Mouse (Mus musculus): ENCODE data around the gene Clybl. TPM values are rescaled to one million over a fixed set of nuclear protein-coding genes. Genes with fewer than 3 reads are reported as not detected.

Gene Clybl
- polyA plus RNA-seq, 1 experiment from 2014 or later, result 28.6 TPM

DNA sequence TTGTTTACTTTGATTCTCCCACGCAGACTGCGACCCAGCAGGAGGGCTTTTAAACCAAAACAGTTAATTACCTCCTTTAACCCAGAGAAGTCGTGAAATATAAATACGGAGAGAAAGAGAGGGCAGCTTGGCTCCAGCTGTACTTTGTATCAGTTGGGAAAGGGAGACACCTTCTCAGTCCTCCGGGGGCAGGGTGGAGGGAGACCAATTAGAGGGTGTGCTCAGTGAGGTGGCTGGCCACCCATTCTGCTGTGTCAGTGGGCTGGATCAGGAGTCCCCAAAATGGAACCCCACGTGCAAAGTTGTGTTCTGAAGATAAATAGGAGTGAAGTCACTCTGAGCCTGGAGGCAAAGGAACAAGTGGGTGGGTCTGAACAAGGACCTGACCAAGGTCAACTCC is 181.7 kb downstream of the Clybl start:
- H3K4me1 ChIP-seq (replicated peaks), result peaks cover 11% of the 10 kb centered on the region
- WGBS, result 30% methylated on average over 6 of the region's 6 CpGs
- H3K4me3 ChIP-seq, result no peak overlapping the region
- H3K27ac ChIP-seq, result no peak overlapping the region
- H3K27me3 ChIP-seq (ENCODE audit: insufficient read depth, poor library complexity, severe bottlenecking), result peaks cover 4% of the 10 kb centered on the region
- no peaks in the 10 kb centered on the region for H3K36me3 ChIP-seq
- H3K9me3 ChIP-seq, result no peaks in the 10 kb centered on the region
- DNase-seq (ENCODE audit: low spot score), result no peak

DNA sequence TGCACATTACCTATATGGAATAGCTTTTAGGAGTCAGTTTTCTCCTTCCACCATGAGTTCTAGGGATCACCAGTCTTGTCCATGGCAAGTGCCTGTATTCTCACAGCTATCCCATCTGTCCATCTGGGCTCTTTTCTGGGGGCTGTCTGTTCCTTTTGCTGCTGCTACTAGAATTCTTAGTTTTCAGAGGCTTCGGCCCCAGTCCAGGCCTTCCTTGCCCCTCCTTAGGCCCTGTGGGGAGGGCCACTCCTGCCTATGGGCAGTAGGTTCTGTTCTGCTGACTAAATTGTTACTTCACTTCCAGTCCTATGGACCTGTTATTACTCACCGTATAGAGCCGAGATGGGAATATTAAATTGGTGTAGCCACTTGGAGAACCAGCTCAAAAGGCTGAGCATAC is 182.5 kb downstream of the Clybl start:
- 94% methylated on average over 3 of the region's 3 CpGs for WGBS

DNA sequence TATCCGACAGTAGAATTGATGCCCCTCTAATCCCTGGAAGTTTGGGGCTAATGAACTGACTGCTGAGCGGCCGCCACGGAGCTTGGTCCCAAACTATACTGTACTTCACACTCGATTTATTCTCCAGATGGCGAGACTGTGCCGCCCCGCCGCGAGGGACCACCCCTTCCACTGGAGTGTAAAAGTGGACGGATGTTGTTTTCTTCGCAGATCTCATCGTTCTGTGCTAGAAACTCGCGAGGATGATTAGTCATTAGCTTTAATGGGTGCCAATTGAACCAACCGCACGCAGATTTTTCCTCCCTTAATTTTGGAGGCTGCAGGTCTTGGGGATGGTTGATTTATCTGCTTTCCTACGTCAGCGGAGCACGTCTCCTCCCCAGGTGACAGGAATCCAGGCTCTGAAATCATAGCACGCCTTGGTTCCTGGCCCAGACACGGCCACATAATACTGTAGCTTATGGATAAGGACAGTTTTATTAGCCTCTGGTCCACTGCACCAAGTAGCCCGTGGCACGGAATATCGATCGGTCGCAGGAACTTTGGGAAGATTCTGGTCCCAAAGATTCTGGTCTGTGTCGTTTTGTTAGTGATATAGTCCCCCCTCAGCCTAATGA is 185.9 kb downstream of the Clybl start:
- Histone ChIP-seq H3K27ac (no peak overlapping the region), H3K9me3 (no peaks in the 10 kb centered on the region), H3K4me3 (no peak overlapping the region), H3K4me1 (replicated peaks) (peaks cover 33% of the 10 kb centered on the region), H3K36me3 (no peaks in the 10 kb centered on the region), H3K27me3 (ENCODE audit: insufficient read depth, poor library complexity, severe bottlenecking) (peaks cover 46% of the 10 kb centered on the region)
- WGBS, result 84% methylated on average over 28 of the region's 28 CpGs
- no peak for DNase-seq (ENCODE audit: low spot score)

More for the DNA sequence above, 182.5 kb downstream of the Clybl start:
- no peaks in the 10 kb centered on the region for H3K36me3 ChIP-seq
- H3K27ac ChIP-seq, result no peak overlapping the region
- no peaks in the 10 kb centered on the region for H3K9me3 ChIP-seq
- H3K4me1 ChIP-seq (replicated peaks), result peaks cover 15% of the 10 kb centered on the region
- H3K27me3 ChIP-seq (ENCODE audit: insufficient read depth, poor library complexity, severe bottlenecking), result peaks cover 12% of the 10 kb centered on the region
- no peak overlapping the region for H3K4me3 ChIP-seq
- DNase-seq (ENCODE audit: low spot score), result no peak

DNA sequence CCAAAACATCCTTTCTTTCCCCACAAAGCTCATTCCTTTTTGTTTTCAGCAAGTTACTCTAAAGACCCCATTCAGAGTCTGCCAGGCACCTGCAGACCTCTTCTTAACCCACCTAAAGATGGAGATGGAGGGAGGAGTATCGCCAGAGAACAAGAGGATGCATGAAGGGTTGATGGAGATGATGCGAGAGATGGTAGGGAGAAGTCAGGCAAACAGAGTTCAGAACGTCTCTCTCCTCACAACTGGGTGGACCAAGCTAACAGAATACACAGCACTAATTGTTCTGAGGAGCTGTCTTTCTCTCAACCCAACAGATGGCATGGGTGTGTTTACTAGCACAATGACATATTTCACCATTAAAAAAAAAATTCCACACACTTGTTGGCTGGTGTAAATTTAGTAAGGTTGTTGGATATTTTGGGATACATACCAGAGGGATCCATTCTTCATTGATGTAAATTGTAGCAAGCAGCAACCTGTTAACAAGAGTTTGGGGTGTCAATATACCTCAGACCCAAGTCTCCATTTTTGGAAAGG is 186.4 kb downstream of the Clybl start:
- WGBS, result 80% methylated on average over 3 of the region's 3 CpGs
- no peaks in the 10 kb centered on the region for H3K9me3 ChIP-seq

DNA sequence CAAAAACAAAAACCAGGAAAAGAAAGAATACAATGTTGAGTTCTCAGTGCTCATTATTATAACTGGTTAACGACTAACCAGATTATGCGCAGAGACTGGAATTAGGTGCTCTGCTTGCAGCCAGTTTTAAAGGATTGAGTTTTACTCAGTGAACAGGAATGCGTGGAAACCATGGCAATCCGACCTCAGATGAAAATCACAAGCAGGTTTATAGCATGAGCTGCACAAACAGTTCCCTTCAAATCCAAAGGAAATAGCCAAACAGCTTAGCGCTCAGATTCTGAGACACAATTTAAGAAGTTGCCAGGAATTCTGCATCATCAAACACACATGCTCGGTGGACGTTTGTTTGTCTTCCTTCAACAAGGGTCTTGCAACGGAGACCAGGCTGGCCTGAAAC is 187.0 kb downstream of the Clybl start:
- H3K27me3 ChIP-seq (ENCODE audit: insufficient read depth, poor library complexity, severe bottlenecking), result peaks cover 54% of the 10 kb centered on the region
- no peaks in the 10 kb centered on the region for H3K9me3 ChIP-seq
- peaks cover 40% of the 10 kb centered on the region for H3K4me1 ChIP-seq (replicated peaks)
- no peak overlapping the region for H3K27ac ChIP-seq
- 87% methylated on average over 8 of the region's 8 CpGs for WGBS
- no peak for DNase-seq (ENCODE audit: low spot score)
- H3K4me3 ChIP-seq, result no peak overlapping the region
- no peaks in the 10 kb centered on the region for H3K36me3 ChIP-seq

More for the DNA sequence above, 186.4 kb downstream of the Clybl start:
- Histone ChIP-seq H3K4me3 (no peak overlapping the region), H3K27ac (no peak overlapping the region), H3K36me3 (no peaks in the 10 kb centered on the region), H3K27me3 (ENCODE audit: insufficient read depth, poor library complexity, severe bottlenecking) (peaks cover 50% of the 10 kb centered on the region), H3K4me1 (replicated peaks) (peaks cover 36% of the 10 kb centered on the region)
- DNase-seq (ENCODE audit: low spot score), result no peak

DNA sequence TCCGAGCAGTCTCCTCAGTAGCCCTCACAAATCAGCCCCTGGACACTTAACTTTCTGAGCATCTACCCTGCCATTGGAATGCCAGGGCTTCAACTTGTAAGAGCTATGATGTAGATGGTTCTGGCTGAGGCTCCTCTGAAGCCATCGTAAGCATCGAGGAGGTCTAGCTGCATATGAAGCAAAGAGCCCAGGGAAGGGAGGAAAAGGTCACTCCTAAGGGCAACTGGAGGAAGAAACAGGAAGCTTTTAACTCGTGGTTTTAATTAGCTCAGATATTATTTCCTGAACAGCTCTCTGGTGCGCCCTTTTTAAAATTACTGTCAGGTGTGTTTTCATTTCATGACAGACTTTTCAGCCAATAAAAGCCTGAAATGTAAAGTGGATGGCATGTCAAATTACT is 190.5 kb downstream of the Clybl start:
- H3K36me3 ChIP-seq, result no peaks in the 10 kb centered on the region
- peaks cover 71% of the 10 kb centered on the region for H3K4me1 ChIP-seq (replicated peaks)
- peaks cover 75% of the 10 kb centered on the region for H3K27me3 ChIP-seq (ENCODE audit: insufficient read depth, poor library complexity, severe bottlenecking)
- DNase-seq (ENCODE audit: low spot score), result no peak
- no peaks in the 10 kb centered on the region for H3K9me3 ChIP-seq
- WGBS, result 50% methylated on average over 5 of the region's 5 CpGs
- no peak overlapping the region for H3K27ac ChIP-seq
- H3K4me3 ChIP-seq, result no peak overlapping the region

DNA sequence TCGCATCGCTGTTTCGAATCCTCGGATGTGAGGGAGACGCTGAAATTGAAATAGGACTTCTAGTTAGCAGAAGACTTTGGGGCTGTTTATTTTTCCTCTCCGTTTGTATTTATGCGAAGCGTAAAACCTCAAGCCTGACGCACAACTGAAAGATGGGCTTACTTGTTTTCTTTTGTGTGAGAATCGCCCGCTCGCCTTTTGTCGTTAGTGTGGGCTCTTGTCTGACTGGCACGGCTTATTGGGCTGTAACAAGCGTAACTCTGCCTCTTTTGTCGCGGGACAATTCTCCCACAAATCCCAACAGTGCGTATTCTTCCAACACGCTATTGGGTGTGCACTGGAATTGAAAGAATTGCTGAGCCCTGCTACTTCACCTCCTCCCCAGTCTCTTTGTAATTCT is 192.0 kb downstream of the Clybl start:
- peak; percentile 80 for DNase-seq (ENCODE audit: low spot score)
- Histone ChIP-seq H3K27ac (peak overlapping the region; percentile 81), H3K4me3 (peak overlapping the region; percentile 39), H3K9me3 (no peaks in the 10 kb centered on the region), H3K4me1 (replicated peaks) (peaks cover 82% of the 10 kb centered on the region), H3K36me3 (no peaks in the 10 kb centered on the region), H3K27me3 (ENCODE audit: insufficient read depth, poor library complexity, severe bottlenecking) (peaks cover 85% of the 10 kb centered on the region)
- 11% methylated on average over 19 of the region's 19 CpGs for WGBS

DNA sequence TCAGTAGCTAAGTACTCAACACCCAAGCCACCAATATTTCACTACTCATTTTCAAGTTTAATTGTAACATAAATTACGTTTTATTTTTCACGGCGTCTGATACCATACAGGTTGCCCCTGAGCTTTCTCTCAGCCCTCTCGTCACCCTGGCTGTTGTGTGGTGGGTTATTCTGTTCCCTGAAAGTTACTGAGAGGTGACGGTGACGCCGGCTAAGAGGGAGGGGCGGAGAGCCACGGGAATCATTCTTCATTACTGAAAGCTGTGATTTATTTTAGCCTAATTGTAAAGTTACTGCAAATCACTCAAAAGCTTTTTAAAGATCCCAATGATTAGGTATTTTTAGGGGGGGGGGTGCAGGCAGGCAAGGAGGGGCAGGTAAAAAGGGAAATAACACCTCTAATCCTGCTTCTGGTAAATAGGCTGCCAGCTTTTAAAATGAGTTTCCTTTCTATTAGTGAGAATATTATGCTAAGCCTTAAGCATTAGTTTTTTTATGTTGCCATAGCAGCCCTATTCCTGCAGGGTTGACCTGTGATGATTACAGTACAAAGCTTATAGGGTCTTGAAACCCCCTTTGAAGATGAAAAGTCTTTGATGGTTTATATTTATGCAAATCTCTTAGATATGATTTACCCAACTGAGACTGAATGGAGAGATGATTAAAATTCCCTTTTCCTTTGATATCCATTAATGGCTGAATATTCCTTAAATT is 192.9 kb downstream of the Clybl start:
- no peak for DNase-seq (ENCODE audit: low spot score)
- Histone ChIP-seq H3K27ac (peak overlapping the region; percentile 81), H3K36me3 (no peaks in the 10 kb centered on the region), H3K9me3 (no peaks in the 10 kb centered on the region), H3K4me1 (replicated peaks) (peaks cover 86% of the 10 kb centered on the region), H3K27me3 (ENCODE audit: insufficient read depth, poor library complexity, severe bottlenecking) (peaks cover 83% of the 10 kb centered on the region), H3K4me3 (peak overlapping the region; percentile 39)
- 6% methylated on average over 9 of the region's 9 CpGs for WGBS

DNA sequence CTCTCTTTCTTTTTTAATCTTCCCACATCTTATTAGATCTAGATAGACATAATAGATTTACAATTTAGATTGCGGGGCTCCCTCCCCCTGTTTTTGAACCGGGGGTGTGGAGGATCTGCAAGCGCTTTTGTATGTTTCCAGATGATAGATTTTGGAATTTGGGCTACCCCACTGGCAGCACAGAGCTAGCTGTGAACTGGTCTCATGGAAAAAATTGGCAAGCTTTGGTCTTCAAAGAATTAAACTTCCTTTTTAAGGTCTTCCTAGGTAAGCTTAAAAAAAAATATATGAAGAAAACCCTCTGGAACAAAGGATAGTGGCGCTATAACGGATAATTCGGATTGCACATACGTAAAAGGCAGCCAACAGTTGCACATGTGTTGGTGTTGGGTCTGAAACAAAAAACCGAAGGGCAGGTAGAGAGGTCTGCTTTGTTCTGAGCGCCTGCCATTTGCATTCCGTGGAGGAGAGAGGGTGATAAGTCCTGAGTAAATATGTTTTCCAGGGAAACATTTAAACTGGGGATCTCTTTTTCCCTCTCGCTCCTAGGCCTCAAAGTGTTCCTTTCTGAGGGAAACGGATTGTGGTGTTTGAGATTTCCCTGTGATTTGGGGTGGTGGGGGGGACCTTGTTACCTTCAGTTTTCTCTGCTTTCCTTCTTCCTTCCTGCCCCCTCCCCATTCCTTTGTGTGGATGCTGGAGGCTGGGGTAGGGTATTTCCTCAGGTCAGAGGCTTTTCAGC is 193.7 kb downstream of the Clybl start:
- 29% methylated on average over 12 of the region's 12 CpGs for WGBS
- no peaks in the 10 kb centered on the region for H3K36me3 ChIP-seq
- peak overlapping the region; percentile 24; the same call in 1 of the 2 replicates for H3K4me3 ChIP-seq
- H3K9me3 ChIP-seq, result no peaks in the 10 kb centered on the region
- H3K27me3 ChIP-seq (ENCODE audit: insufficient read depth, poor library complexity, severe bottlenecking), result peaks cover 78% of the 10 kb centered on the region
- peak overlapping the region; percentile 84 for H3K27ac ChIP-seq
- peak; percentile 35 for DNase-seq (ENCODE audit: low spot score)
- H3K4me1 ChIP-seq (replicated peaks), result peaks cover 78% of the 10 kb centered on the region

DNA sequence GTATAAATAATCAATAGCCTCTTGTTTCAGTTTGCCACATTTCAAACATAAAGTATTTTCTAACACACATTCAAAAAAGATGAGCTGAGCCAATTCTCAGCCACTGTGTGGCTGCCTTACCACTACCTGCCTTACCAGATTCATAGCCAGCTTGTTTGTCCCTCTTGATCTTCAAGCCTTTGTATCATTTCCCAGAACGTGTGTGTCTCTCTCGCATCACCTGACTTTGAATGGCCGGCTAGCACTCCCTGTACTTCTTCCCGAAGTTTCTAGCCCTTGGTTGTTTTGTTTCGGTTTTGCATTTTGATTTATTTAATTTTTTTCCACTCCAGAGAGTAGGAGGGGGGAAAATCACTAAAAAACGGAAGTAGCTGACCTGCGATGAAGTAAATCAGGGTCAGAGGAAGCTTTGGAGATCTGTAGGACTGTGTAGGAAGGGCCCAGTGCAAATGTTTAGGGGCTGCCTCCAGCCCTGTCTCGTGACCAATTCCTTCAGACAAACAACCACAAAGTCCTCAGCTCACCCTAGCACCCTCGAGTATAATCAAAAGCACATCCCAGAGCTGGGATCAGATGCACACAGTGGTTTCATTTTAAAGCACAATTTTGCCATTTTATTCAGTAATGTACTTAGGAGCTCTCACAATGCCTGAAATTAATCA is 195.1 kb downstream of the Clybl start:
- H3K4me3 ChIP-seq, result no peak overlapping the region
- no peak for DNase-seq (ENCODE audit: low spot score)
- peaks cover 80% of the 10 kb centered on the region for H3K4me1 ChIP-seq (replicated peaks)
- peaks cover 70% of the 10 kb centered on the region for H3K27me3 ChIP-seq (ENCODE audit: insufficient read depth, poor library complexity, severe bottlenecking)
- H3K36me3 ChIP-seq, result no peaks in the 10 kb centered on the region
- H3K27ac ChIP-seq, result peak overlapping the region; percentile 57
- no peaks in the 10 kb centered on the region for H3K9me3 ChIP-seq
- 57% methylated on average over 9 of the region's 9 CpGs for WGBS

DNA sequence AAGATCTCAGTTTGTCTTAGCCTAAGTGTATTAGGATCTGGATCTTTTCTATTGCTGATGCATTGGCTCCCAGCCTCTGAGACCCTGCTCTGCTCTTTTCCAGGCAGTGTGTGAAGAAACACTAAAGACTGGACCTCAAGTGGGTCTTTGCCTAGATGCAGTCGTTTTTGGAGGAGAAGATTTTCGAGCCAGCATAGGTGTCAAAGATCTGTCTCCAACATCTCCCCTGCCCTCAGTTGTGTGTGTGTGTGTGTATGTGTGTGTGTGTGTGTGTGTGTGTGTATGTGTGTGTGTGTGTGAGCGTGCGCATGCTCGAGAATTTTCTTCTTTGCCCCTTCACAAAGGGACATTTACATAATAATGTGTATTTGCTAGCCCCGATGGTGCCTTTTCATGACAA is 196.2 kb downstream of the Clybl start:
- Histone ChIP-seq H3K4me1 (replicated peaks) (peaks cover 85% of the 10 kb centered on the region), H3K27ac (peak overlapping the region; percentile 57), H3K36me3 (no peaks in the 10 kb centered on the region), H3K27me3 (ENCODE audit: insufficient read depth, poor library complexity, severe bottlenecking) (peaks cover 60% of the 10 kb centered on the region), H3K4me3 (no peak overlapping the region), H3K9me3 (no peaks in the 10 kb centered on the region)
- WGBS, result 52% methylated on average over 6 of the region's 6 CpGs
- DNase-seq (ENCODE audit: low spot score), result no peak

DNA sequence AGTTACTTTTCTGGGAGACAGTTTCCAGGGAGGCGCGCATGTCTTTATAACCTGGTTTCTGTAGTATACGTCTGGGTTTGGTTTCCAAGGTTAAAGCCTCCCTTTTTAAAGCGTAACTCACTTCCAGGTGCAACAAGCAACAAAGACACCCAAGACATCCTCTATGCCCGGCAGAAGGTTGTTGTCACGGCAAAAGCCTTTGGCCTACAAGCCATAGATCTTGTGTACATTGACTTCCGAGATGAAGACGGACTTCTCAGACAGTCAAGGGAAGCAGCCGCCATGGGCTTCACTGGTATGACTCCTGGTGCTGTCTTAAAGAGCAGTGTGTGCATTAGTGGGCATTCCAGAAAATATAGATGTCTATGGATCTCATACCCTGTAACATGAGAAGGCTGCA is 197.6 kb downstream of the Clybl start:
- Histone ChIP-seq H3K27me3 (ENCODE audit: insufficient read depth, poor library complexity, severe bottlenecking) (peaks cover 56% of the 10 kb centered on the region), H3K4me1 (replicated peaks) (peaks cover 71% of the 10 kb centered on the region), H3K9me3 (no peaks in the 10 kb centered on the region), H3K27ac (no peak overlapping the region), H3K4me3 (no peak overlapping the region), H3K36me3 (no peaks in the 10 kb centered on the region)
- no peak for DNase-seq (ENCODE audit: low spot score)
- 90% methylated on average over 9 of the region's 9 CpGs for WGBS

Measured in hindbrain, embryonic 10.5 days (tissue).